Mouse (Mus musculus): ENCODE data around the gene Cavin3.
"Not testable (repeated sequence)": the region's sequence is repeated elsewhere in the genome, so short reads cannot be mapped to it uniquely, and the experiment has no call there.

Gene Cavin3

GRCm38 (mm10) chr7:105480561-105481504, 1.3 kb downstream of the Cavin3 start:
- DNase-seq (ENCODE audit: low spot score): peak; percentile 88

GRCm38 (mm10) chr7:105480081-105480480, 2.0 kb downstream of the Cavin3 start:
- no peak for DNase-seq (ENCODE audit: low spot score)

- no peak for DNase-seq (ENCODE audit: low spot score)
Measured at GRCm38 (mm10) chr7:105479232-105479631, 2.9 kb downstream of the Cavin3 start.

GRCm38 (mm10) chr7:105478344-105478743, 3.8 kb downstream of the Cavin3 start:
- no peak for DNase-seq (ENCODE audit: low spot score)

- DNase-seq (ENCODE audit: low spot score): peak; percentile 79
Measured at GRCm38 (mm10) chr7:105477841-105478240, 4.3 kb downstream of the Cavin3 start.

GRCm38 (mm10) chr7:105477433-105477700, 4.7 kb downstream of the Cavin3 start:
- DNase-seq (ENCODE audit: low spot score): no peak

GRCm38 (mm10) chr7:105476683-105477432, 5.2 kb downstream of the Cavin3 start:
- peak; percentile 59 for DNase-seq (ENCODE audit: low spot score)

- DNase-seq (ENCODE audit: low spot score): no peak
Measured at GRCm38 (mm10) chr7:105475396-105475949, 6.6 kb downstream of the Cavin3 start.

- DNase-seq (ENCODE audit: low spot score): no peak
Measured at GRCm38 (mm10) chr7:105474771-105475315, 7.3 kb downstream of the Cavin3 start.

GRCm38 (mm10) chr7:105472607-105473006, 9.5 kb downstream of the Cavin3 start:
- peak; percentile 49 for DNase-seq (ENCODE audit: low spot score)

GRCm38 (mm10) chr7:105465505-105465904, 16.6 kb downstream of the Cavin3 start:
- DNase-seq (ENCODE audit: low spot score): not testable (repeated sequence)

- no peak for DNase-seq (ENCODE audit: low spot score)
Measured at GRCm38 (mm10) chr7:105458546-105458945, 23.6 kb downstream of the Cavin3 start.

GRCm38 (mm10) chr7:105453345-105453744, 28.8 kb downstream of the Cavin3 start:
- not testable (repeated sequence) for DNase-seq (ENCODE audit: low spot score)

GRCm38 (mm10) chr7:105445076-105445475, 37.0 kb downstream of the Cavin3 start:
- DNase-seq (ENCODE audit: low spot score): no peak

- no peak for DNase-seq (ENCODE audit: low spot score)
Measured at GRCm38 (mm10) chr7:105441426-105441825, 40.7 kb downstream of the Cavin3 start.

- DNase-seq (ENCODE audit: low spot score): no peak
Measured at GRCm38 (mm10) chr7:105437979-105438772, 43.9 kb downstream of the Cavin3 start.

- DNase-seq (ENCODE audit: low spot score): no peak
Measured at GRCm38 (mm10) chr7:105434798-105435197, 47.3 kb downstream of the Cavin3 start.

GRCm38 (mm10) chr7:105433859-105434258, 48.2 kb downstream of the Cavin3 start:
- DNase-seq (ENCODE audit: low spot score): no peak

GRCm38 (mm10) chr7:105432058-105432457, 50.0 kb downstream of the Cavin3 start:
- DNase-seq (ENCODE audit: low spot score): no peak

Measured in adipocyte (in vitro differentiated cells).